Mouse (Mus musculus): ENCODE measurements around the gene Apba1. TPM values are rescaled to one million over a fixed set of nuclear protein-coding genes. Genes with fewer than 3 reads are reported as not detected.

Gene Apba1
- polyA plus RNA-seq, 1 experiment from 2014 or later, result 0.79 TPM

Other genes with a start within 250 kb of the Apba1 start
- 0.23 TPM in 1 of 2 replicates, not detected in the other for gene 1700028P14Rik, start 106.1 kb upstream of the Apba1 start, polyA plus RNA-seq (2014; fragmentation: Nextera tagmentation; extraction: Ambion mirVana)
- gene Ptar1, start 71.5 kb upstream of the Apba1 start, polyA plus RNA-seq (2014; fragmentation: Nextera tagmentation; extraction: Ambion mirVana), result 14.8 and 24.3 TPM in 2 replicates